Mouse (Mus musculus) frontal cortex, adult 2 months (tissue): ENCODE data around the gene Ppil1. TPM values are rescaled to one million over a fixed set of nuclear protein-coding genes. Genes with fewer than 3 reads are reported as not detected.

Source experiments
- DNase-seq, 2 experiments: peaks; one replicate each; pipeline ENCODE4 v3.0.0; 2022; ENCODE audit warnings: low spot score in 1 of 2; ENCODE audit errors: extremely low spot score in 1 of 2
- polyA plus RNA-seq: library from polyadenylated mRNA; depleted of rRNA; stranded (reverse); fragments of >200 nt; gene quantifications from 2 replicates; pipeline ENCODE4 v1.2.3, GENCODE M21; 2012; rRNA removed

Gene Ppil1
- 21.7 and 23.7 TPM in 2 replicates for polyA plus RNA-seq

DNA sequence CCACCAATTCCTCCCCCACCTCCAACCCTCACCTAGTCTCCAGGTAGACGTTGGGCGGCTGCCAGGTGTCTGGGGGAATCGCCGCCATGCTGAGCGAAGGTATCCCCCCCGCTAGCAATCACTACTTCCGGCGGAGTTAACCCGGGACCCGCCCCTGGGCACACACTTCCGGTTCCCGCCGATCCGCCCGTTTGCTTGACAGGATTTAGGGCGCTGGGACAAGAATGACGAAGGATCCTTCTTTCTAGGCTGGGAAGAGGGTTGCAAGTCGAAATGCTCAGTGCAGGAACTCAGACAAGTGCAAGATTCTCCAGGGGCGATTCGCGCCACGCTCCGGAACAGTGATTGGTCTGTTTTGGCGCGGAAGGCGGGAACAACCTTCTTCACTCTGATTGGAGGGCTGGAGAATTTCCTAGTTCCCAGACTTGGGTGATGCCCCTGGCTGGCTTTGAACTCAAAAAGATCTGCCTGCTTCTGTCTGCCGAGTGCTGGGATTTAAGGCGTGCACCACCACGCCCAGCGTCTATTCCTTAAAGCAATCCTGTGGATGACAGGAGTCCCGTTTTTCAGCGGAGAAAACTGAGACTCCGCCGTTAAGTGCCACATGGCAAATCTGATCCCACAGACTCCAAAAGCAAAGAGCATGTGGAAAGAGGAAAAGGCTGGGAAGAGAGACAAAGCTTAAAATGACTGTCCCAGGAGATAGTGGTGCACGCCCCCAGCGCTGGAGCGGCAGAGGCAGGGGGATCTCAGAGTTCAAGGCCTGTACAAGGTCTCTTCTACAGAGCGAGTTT lies at the start of gene Ppil1:
Gene Ppil1 (minus strand): TSS at position 347 of the 794 bp plus-strand sequence.
- peak; percentile 38 to 80 for DNase-seq

GRCm38 (mm10) chr17:29313300-29313699 lies 49.3 kb upstream of the Ppil1 start:
- no peak for DNase-seq

DNA sequence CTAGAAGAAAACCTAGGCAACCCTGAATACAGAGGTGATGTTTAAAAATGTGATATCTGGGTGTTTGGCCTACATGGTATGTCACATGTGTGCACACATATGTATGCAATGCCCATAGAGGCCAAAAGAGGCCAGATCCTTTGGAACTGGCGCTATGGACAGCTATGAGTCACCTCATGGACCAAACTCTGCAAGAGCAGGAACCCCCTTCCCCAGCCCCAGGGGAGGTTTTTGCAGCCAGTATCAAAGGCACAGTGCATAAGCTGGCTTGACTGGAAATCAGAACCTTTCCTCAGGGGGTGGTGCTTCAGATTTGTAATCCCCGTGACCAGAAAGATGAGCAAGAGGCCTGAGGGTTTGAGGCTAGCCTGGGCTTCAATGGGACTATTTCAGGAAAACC lies 48.1 kb upstream of the Ppil1 start:
- DNase-seq, result no peak

- DNase-seq, result peak in 1 of 2 experiments; percentile 40
Observed at GRCm38 (mm10) chr17:29311602-29312001, 47.6 kb upstream of the Ppil1 start.

- DNase-seq, result no peak
Observed at GRCm38 (mm10) chr17:29310056-29310623, 46.2 kb upstream of the Ppil1 start.

DNA sequence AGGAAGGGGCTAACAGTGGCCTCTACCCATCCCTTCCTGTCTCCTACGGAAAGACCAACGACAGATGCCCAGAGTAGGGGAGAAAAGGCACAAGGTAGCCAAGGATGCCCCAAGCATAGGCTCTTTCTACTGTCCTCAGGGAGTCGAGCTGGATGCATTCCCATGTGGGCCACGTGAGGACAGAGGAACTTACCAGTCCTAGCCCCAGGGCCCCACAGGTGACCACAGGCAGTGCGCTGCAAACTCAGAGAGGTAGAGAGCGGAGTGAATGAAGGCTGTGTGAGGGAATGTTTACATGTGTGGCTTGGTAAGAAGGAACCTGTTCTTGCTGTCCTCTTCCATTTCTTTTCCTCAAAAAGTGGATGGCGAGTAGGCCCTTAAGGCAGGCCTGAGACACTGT lies 41.9 kb upstream of the Ppil1 start:
- no peak for DNase-seq

DNA sequence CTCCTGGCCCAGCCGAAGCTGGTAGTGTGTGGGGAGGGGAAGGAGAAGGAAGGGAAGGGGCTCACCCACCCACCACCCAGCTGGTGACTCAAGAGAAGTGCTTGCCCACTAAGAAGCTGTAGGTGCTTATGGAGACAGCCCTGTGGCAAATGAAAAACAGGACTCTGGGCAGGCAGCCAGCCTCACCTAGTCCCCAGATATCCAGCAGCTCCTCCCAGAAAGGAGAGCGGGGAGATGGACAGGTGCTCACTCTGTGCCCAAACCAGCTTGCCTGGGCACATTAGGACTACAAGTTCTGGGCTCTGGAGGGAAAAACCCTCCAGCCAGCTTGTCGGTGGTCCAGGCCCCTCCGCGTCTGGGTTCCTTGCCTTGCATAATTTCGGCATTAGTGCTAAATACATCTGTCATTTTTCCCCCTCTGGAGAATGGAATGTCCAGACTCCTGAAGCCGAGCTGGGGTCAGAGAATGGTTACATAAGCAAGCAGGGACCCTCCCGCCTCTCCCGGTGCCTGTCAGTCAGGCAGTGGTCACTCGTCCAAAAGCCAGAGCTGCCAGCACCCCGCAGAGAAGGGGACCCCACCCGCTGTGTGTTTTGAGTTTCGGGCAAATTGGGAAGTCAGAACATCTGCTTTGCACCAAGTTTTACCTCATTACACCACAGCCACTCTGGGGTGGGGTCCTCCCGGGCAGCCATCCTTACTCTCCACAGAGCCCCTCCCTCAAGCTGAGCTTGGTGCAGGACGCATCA lies 41.2 kb upstream of the Ppil1 start:
- no peak for DNase-seq

- no peak for DNase-seq
Observed at GRCm38 (mm10) chr17:29304376-29305057, 40.5 kb upstream of the Ppil1 start.

DNA sequence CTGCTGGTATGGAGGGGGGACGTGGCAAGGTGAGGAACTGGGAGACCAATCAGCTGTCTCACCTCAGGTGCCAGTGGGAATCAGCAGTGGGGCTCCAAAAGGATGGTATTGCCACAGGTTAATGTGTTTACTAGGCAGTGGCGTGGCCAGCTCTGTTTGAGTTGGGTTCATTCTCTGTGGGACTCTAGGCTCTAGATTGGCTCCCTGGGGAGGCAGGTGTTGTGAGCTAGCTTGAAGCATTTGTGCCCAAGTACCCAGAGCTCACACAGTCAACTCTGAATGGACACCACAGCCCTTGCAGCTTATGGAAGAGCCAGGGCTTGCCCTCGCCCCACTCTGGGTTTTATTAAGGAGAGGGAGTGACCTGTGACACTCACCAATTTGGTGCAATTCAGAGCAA lies 39.9 kb upstream of the Ppil1 start:
- no peak for DNase-seq

- no peak for DNase-seq
Observed at GRCm38 (mm10) chr17:29303087-29303486, 39.1 kb upstream of the Ppil1 start.

DNA sequence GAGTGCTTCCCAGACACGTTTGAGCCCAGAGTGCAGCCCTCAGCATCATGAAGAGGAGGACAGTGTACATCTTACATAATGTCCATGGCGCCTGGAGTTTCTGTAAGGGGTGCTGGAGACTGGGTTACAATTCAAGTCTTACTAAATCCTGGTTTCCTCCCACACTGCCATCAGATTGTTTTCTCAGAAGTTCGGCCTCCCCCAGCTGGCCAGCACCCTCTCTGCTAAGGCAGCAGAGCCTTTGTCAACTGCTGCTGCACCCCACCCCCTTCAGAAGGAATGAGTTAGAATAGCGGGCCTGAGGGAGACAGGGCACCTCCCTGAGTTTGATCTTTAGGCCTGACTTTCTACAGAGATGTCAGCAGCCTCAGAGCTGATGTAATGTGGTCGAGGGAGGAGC lies 38.2 kb upstream of the Ppil1 start:
- DNase-seq, result peak in 1 of 2 experiments; percentile 40

DNA sequence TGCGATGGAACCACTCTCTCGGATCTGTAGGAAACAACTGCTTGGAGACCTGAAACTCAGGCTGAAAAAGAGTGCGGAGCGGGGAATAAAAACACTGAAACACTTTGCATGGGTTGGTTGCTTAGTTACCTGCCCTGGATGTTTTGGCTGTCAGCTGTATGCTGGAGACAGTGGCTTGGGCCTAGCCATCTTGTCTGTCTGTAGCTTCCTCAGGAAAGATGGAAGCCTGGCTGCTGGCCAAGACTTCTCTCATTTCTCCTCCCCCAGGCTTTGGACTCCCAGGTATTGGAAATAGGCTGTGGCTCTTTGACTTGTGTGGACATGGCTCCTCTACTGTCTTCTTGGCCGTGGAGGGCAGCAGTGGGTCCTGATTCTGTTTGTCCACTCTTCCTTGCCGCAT lies 37.4 kb upstream of the Ppil1 start:
- DNase-seq, result peak in 1 of 2 experiments; percentile 31

- peak in 1 of 2 experiments; percentile 32 for DNase-seq
Observed at GRCm38 (mm10) chr17:29300926-29301325, 36.9 kb upstream of the Ppil1 start.

GRCm38 (mm10) chr17:29299282-29299681 lies 35.3 kb upstream of the Ppil1 start:
- DNase-seq, result no peak

DNA sequence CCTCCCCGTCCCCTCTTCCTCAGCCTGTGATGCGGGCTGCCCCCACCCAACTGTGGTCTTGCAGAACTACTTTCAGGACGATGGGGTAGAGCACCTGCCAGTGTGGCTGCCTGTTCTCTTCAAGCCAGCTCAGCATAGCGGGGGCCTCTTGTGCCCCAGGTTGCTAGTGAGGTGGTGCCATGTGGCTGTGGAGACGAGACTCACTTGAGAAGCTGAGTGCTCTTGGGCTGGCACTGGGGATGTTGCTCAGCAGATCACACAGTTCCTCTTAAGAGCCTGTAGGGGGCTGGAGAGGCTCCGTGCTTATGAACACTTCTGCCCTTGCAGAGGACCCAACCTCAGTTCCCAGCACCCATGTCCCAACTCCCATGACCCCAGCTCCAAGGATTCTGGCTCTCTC lies 33.8 kb upstream of the Ppil1 start:
- no peak for DNase-seq

- no peak for DNase-seq
Observed at GRCm38 (mm10) chr17:29297321-29297720, 33.3 kb upstream of the Ppil1 start.

GRCm38 (mm10) chr17:29295835-29296234 lies 31.8 kb upstream of the Ppil1 start:
- no peak for DNase-seq

DNA sequence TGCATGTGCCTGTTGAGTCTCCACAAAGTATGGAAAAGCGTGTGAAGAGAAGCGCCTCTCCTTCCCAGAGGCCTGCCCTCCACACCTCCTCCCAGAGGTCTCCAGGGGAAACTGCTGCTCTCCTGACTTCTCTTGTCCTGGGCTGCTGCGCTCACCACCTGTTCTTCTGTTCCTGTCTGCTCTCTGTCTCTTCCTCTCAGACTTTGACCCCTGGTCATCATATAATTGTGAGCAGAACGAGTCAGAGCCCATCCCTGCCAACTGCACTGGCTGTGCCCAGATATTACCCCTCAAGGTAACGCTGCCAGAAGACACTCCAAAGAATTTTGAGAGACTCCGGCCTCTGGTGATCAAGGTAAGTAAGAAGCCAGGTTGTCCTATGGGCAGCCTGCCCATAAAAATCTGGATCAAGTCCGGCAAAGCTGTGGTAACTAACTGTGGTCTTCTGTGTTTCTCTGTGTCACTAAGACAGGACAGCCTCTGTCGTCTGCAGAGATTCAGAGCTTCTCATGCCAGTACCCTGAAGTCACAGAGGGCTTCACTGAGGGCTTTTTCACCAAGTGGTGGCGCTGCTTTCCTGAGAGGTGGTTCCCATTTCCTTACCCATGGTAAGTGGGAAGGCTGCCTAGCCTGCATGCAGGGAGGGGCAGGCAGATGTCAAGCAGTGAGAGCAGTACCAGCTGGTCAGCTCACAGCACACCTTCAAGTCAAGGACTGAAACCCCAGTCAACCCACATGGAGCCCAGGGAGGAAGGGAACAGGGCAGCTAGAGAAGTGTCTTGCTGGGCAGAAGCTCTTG lies 30.0 kb upstream of the Ppil1 start:
- no peak for DNase-seq

DNA sequence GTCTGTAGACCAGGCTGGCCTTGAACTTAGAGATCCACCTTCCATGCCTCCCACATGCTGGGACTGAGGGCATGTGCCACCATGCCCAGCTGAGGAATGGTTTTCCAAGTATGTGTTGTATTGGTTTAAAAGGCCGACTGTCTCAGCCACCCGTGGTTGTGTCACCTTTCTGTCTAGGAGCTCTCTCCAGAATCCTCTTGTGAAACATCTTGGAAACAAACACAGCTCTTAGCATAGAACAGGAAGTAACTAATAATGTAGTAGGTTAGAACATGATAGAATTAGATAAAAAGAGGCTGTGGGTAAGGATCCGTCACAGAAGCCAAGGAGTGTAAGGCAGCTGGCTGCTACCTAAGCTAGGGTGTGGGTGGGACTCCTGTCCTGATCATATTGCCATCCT lies 29.0 kb upstream of the Ppil1 start:
- DNase-seq, result no peak

DNA sequence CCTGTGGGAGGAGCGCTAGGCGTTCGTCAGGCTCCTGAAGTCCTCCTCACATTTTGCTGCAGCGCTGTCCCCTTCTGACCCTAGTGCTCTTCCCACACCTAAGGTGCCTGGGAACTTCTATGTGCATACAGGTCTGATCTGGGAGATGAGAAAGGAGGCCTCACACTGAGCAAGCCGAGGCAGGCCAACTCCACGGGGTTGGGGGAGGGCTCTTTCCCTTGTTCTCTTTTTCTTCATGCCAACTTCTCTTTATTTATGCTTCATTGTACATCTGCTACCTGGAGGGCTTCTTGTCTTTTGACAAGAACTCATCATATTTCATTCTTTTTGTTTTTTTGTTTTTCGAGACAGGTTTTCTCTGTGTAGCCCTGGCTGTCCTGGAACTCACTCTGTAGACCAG lies 27.8 kb upstream of the Ppil1 start:
- DNase-seq, result no peak
